Mouse (Mus musculus) MEL (cell line): ENCODE results near the gene Fam168b. TPM values are rescaled to one million over a fixed set of nuclear protein-coding genes. Genes with fewer than 3 reads are reported as not detected.

Source experiments
- DNase-seq: peaks from one replicate; pipeline ENCODE4 v3.0.0; 2011; ENCODE audit warnings: low read depth, low spot score
- H3K27ac ChIP-seq: 2 replicates; pipeline ENCODE4 v1.5.1; 2012; ENCODE audit warnings: low read depth, mild to moderate bottlenecking, control low read depth, low read length, moderate library complexity; ENCODE audit not compliant: control insufficient read depth
- H3K27me3 ChIP-seq, 2 experiments: fragments of 150-350 bp in 1 of 2; sonication (generic) in 1 of 2; 2 replicates each; pipeline ENCODE4 v1.6.1; 2012; ENCODE audit warnings: low read length in 2 of 2, mild to moderate bottlenecking in 2 of 2, improper control_type of control experiment in 1 of 2, moderate library complexity in 1 of 2; ENCODE audit not compliant: insufficient read depth in 2 of 2, control insufficient read depth in 1 of 2
- H3K36me3 ChIP-seq, 2 experiments: 2 replicates each; pipeline ENCODE4 v1.6.1; 2012 to 2014; ENCODE audit warnings: low read length in 2 of 2, improper control_type of control experiment in 1 of 2, inconsistent platforms in 1 of 2, mild to moderate bottlenecking in 1 of 2; ENCODE audit not compliant: insufficient read depth in 2 of 2, control insufficient read depth in 1 of 2
- H3K4me1 ChIP-seq, 2 experiments: fragments of 150-350 bp in 1 of 2; sonication (generic) in 1 of 2; 2 replicates each; pipeline ENCODE4 v1.6.1; 2012; ENCODE audit warnings: low read length in 2 of 2, improper control_type of control experiment in 1 of 2, mild to moderate bottlenecking in 1 of 2; ENCODE audit not compliant: insufficient read depth in 2 of 2, control insufficient read depth in 1 of 2
- H3K4me3 ChIP-seq, 2 experiments: fragments of 150-350 bp in 1 of 2; sonication (generic) in 1 of 2; 2 replicates each; pipeline ENCODE4 v1.5.1; 2012; ENCODE audit warnings: low read depth in 2 of 2, low read length in 2 of 2, mild to moderate bottlenecking in 2 of 2, moderate library complexity in 2 of 2, control low read depth in 1 of 2, improper control_type of control experiment in 1 of 2; ENCODE audit not compliant: control insufficient read depth in 1 of 2, insufficient read depth in 1 of 2
- H3K79me2 ChIP-seq: 2 replicates; pipeline ENCODE4 v1.6.1; 2012; ENCODE audit warnings: mild to moderate bottlenecking, low read length, moderate library complexity; ENCODE audit not compliant: control insufficient read depth, poor library complexity, insufficient read depth
- H3K9ac ChIP-seq: 2 replicates; pipeline ENCODE4 v1.6.1; 2012; ENCODE audit warnings: low read depth, mild to moderate bottlenecking, control low read depth, low read length, moderate library complexity; ENCODE audit not compliant: control insufficient read depth, poor library complexity, severe bottlenecking
- H3K9me3 ChIP-seq: fragments of 150-350 bp; sonication (generic); replicated peaks from 2 replicates; pipeline ENCODE4 v1.6.1; 2012; ENCODE audit warnings: mild to moderate bottlenecking, low read length, improper control_type of control experiment, moderate library complexity; ENCODE audit not compliant: insufficient read depth
- BHLHE40 ChIP-seq: IDR thresholded peaks from 2 replicates; pipeline ENCODE4 v1.6.1; 2012; ENCODE audit warnings: low read depth, mild to moderate bottlenecking, inconsistent platforms, low read length, improper control_type of control experiment, borderline replicate concordance
- CHD1 ChIP-seq: IDR thresholded peaks from 2 replicates; pipeline ENCODE4 v1.6.1; 2012; ENCODE audit warnings: low read depth, mild to moderate bottlenecking, inconsistent platforms, low read length, improper control_type of control experiment
- CHD2 ChIP-seq: IDR thresholded peaks from 2 replicates; pipeline ENCODE4 v1.6.1; 2011; ENCODE audit warnings: low read length, improper control_type of control experiment
- CTCF ChIP-seq, 3 experiments: IDR thresholded peaks in 2 of 3; conservative IDR thresholded peaks in 1 of 3; 2 replicates each; pipeline ENCODE4 v1.5.1; 2011 to 2012; ENCODE audit warnings: low read length in 3 of 3, low read depth in 2 of 3, mild to moderate bottlenecking in 2 of 3, improper control_type of control experiment in 1 of 3, inconsistent platforms in 1 of 3, mixed read lengths in 1 of 3, moderate library complexity in 1 of 3; ENCODE audit not compliant: control insufficient read depth in 1 of 3, insufficient read depth in 1 of 3, poor library complexity in 1 of 3, severe bottlenecking in 1 of 3
- GABPA ChIP-seq: IDR thresholded peaks from 2 replicates; pipeline ENCODE4 v1.6.1; 2012; ENCODE audit warnings: low read depth, mild to moderate bottlenecking, inconsistent platforms, low read length, improper control_type of control experiment, moderate library complexity
- MAX ChIP-seq: IDR thresholded peaks from 2 replicates; pipeline ENCODE4 v1.6.1; 2011; ENCODE audit warnings: low read length, improper control_type of control experiment
- MAZ ChIP-seq: IDR thresholded peaks from 2 replicates; pipeline ENCODE4 v1.6.1; 2012; ENCODE audit warnings: low read depth, mild to moderate bottlenecking, inconsistent platforms, low read length, improper control_type of control experiment
- MEF2A ChIP-seq: IDR thresholded peaks from 2 replicates; pipeline ENCODE4 v1.6.1; 2014; ENCODE audit warnings: low read depth, mild to moderate bottlenecking, inconsistent platforms, low read length, improper control_type of control experiment; ENCODE audit not compliant: poor library complexity, insufficient replicate concordance, severe bottlenecking; ENCODE audit errors: extremely low read depth
- MXI1 ChIP-seq: IDR thresholded peaks from 2 replicates; pipeline ENCODE4 v1.6.1; 2011; ENCODE audit warnings: mild to moderate bottlenecking, low read depth, low read length, improper control_type of control experiment
- MYC ChIP-seq: IDR thresholded peaks from 2 replicates; pipeline ENCODE4 v1.6.1; 2011; ENCODE audit warnings: low read depth, mild to moderate bottlenecking, low read length, improper control_type of control experiment, moderate library complexity
- NRF1 ChIP-seq: IDR thresholded peaks from 2 replicates; pipeline ENCODE4 v1.6.1; 2014; ENCODE audit warnings: low read depth, mild to moderate bottlenecking, inconsistent platforms, low read length, improper control_type of control experiment, moderate library complexity; ENCODE audit not compliant: poor library complexity, insufficient read depth, severe bottlenecking
- RAD21 ChIP-seq: IDR thresholded peaks from 2 replicates; pipeline ENCODE4 v1.6.1; 2011; ENCODE audit warnings: mild to moderate bottlenecking, low read depth, low read length, improper control_type of control experiment
- USF1 ChIP-seq: IDR thresholded peaks from 2 replicates; pipeline ENCODE4 v1.6.1; 2014; ENCODE audit warnings: low read depth, mild to moderate bottlenecking, inconsistent platforms, low read length, improper control_type of control experiment, moderate library complexity
- ZC3H11A ChIP-seq: IDR thresholded peaks from 2 replicates; pipeline ENCODE4 v1.6.1; 2012; ENCODE audit warnings: low read depth, mild to moderate bottlenecking, inconsistent platforms, low read length, improper control_type of control experiment
- ZNF384 ChIP-seq: IDR thresholded peaks from 2 replicates; pipeline ENCODE4 v1.6.1; 2012; ENCODE audit warnings: low read depth, mild to moderate bottlenecking, inconsistent platforms, low read length, improper control_type of control experiment
- polyA plus RNA-seq, 2 experiments: library from polyadenylated mRNA; stranded (reverse) in 1 of 2; unstranded in 1 of 2; fragments of >175 nt in 1 of 2; fragments of >200 nt in 1 of 2; gene quantifications; 2 replicates each; pipeline versions ENCODE4 v1.2.1 to v1.2.4; 2012; ENCODE audit warnings: low replicate concordance in 2 of 2, low read depth in 1 of 2; ENCODE audit not compliant: insufficient read length in 2 of 2, insufficient read depth in 1 of 2, missing spikeins in 1 of 2
- total RNA-seq: library from RNA; depleted of rRNA; stranded (reverse); fragments of 300-350 nt; gene quantifications from 2 replicates; pipeline ENCODE4 v1.2.3, GENCODE M21; 2012

Fam168b gene
- total and polyA plus RNA-seq, 3 experiments = 78.9 to 136 (median 97.4) TPM

- Histone ChIP-seq H3K9me3 (no peaks in the 10 kb centered on the region), H3K79me2 (peaks cover 12% of the 10 kb centered on the region), H3K4me1 (peaks cover 3 to 23% of the 10 kb centered on the region in 2 experiments; a peak in 3 of 4 replicates), H3K27ac (no peak overlapping the region), H3K9ac (no peak overlapping the region), H3K4me3 (no peak overlapping the region), H3K27me3 (no peaks in the 10 kb centered on the region), H3K36me3 (peaks cover 0 to 19% of the 10 kb centered on the region in 2 experiments; a peak in 3 of 4 replicates)
- TF ChIP-seq MYC (no peak), MXI1 (no peak), ZNF384 (no peak), GABPA (no peak), USF1 (no peak)
- DNase-seq = no peak
Measured at GRCm38 (mm10) chr1:34853786-34854185, 10.9 kb upstream of the Fam168b start.

DNA sequence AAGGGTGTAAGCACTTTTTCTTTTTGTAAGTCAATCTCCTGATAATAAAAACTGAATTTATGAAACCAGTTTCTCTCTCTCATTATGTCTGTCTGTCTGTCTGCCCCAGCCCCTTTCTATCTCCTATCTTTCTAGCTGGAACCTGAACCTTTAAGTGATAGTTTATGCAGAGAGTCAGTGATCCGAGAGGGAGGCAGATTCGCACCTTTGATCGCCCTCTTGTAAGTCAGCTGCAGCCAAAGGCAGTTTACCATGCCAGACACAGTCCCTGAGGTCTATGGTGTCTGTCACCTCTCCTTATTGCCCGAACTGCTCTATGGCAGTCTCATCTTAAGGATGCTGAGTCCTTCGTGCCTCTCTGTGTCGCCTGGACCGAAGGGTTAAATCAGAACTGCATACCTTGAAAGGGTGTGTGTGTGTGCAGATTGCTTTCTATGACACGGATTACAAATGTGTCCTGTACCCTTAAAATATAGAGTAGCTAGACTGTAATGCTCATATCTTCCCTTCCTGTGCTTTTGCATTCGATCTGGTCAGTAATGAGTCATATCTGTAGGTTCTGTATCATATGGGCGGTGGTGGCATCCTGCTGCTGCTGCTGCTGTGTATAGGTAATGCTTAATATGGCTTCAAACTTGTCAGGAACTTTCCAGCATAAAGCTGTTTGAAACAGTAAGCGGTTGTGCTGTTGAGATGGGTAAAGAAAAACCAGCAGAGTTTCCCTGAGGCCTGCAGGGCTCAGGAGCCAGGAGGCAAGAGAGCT lies 9.4 kb upstream of the Fam168b start:
- Histone ChIP-seq H3K9me3 (no peaks in the 10 kb centered on the region), H3K27me3 (no peaks in the 10 kb centered on the region), H3K36me3 (peaks cover 0 to 14% of the 10 kb centered on the region in 2 experiments; a peak in 3 of 4 replicates), H3K79me2 (peaks cover 12% of the 10 kb centered on the region), H3K27ac (no peak overlapping the region), H3K4me3 (no peak overlapping the region), H3K4me1 (peaks cover 3 to 22% of the 10 kb centered on the region in 2 experiments), H3K9ac (no peak overlapping the region)
- peak; percentile 23 for DNase-seq
- TF ChIP-seq USF1 (no peak), MEF2A (no peak), CHD1 (no peak), MAZ (no peak), CHD2 (no peak), NRF1 (no peak), CTCF (IDR thresholded peaks at IDR 0.05 in 2 of 3, conservative IDR thresholded peaks at IDR 0.05 in 1 of 3; ENCODE audit: control insufficient read depth in 1 of 3, insufficient read depth in 1 of 3, low read depth in 2 of 3, low read length in 3 of 3, poor library complexity in 1 of 3, severe bottlenecking in 1 of 3) (no peak), ZC3H11A (no peak), BHLHE40 (no peak), MAX (no peak), RAD21 (no peak)
